Mouse (Mus musculus) adipocyte (in vitro differentiated cells): ENCODE results near the gene Mical1.

ENCODE experiments used
- DNase-seq: peaks from one replicate; pipeline ENCODE4 v3.0.0-alpha.2; 2016; ENCODE audit warnings: low spot score

The Mical1 gene

GRCm38 (mm10) chr10:41520410-41520673, 44.2 kb downstream of the Mical1 start:
- DNase-seq = no peak

DNA sequence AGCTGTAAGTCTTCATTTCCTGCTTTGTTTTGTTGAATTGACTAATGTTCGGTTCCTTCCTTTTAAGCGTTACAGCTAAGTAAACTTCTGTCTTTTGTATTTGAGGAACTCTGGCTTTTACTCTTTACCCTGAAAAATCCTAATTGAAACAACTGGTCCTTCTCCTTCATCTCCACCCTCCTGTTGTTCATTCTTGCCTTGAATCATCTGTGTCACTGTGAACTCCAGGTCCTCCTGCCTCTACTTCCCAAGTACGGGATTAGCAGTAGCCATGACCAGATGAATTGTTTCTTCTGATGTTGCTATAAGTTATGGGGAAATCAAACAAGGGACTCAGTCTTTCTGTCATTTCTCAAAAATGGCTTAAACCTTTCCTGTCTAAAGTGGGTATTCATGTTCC, 47.3 kb downstream of the Mical1 start:
- DNase-seq = no peak

- DNase-seq = no peak
These were observed 49.6 kb downstream of the Mical1 start for GRCm38 (mm10) chr10:41525696-41526095.

GRCm38 (mm10) chr10:41529972-41530371, 53.9 kb downstream of the Mical1 start:
- peak; percentile 35 for DNase-seq

- no peak for DNase-seq
These were observed 59.9 kb downstream of the Mical1 start for GRCm38 (mm10) chr10:41535991-41536390.
